Mouse (Mus musculus): ENCODE measurements around the gene Synm. TPM values are rescaled to one million over a fixed set of nuclear protein-coding genes. Genes with fewer than 3 reads are reported as not detected.

Gene Synm
- polyA plus RNA-seq, 1 experiment from 2014 or later: 8.1 TPM

DNA sequence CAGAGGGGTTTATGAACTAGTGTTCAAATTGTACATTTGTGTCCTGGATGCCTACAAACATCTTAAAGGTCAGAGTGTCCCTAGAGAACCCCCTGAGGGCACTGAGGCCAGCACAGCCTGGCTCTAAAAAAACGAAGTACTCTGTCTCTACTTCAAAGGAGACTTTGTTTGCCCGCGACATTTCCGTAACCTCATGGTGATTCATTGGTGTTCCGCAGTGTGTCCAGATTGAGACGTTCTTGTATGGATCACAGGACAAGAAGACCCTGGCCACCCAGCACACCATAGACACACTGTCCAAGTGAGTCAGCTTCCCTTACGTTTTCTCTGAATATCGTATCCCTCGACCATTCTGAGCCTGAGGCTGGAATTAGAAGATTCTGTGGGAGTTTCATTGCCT lies 34.5 kb downstream of the Synm start:
- H3K4me3 ChIP-seq (ENCODE audit: low read depth, low read length): no peak overlapping the region
- 74% methylated on average over 9 of the region's 9 CpGs for WGBS
- no peak overlapping the region for H3K4me2 ChIP-seq (replicated peaks; ENCODE audit: low read depth, low read length)
- no peak overlapping the region for H3K9ac ChIP-seq (replicated peaks; ENCODE audit: low read depth)
- no peak for TF ChIP-seq EP300 (IDR thresholded peaks at IDR 0.05)
- no peak for TF ChIP-seq CTCF (IDR thresholded peaks at IDR 0.05)
- no peaks in the 10 kb centered on the region for H3K27me3 ChIP-seq (replicated peaks; ENCODE audit: insufficient read depth, low read length)
- H3K9me3 ChIP-seq (ENCODE audit: low read length): no peaks in the 10 kb centered on the region
- no peak for DNase-seq (ENCODE audit: low spot score)
- H3K4me1 ChIP-seq (ENCODE audit: insufficient read depth, low read depth, low read length): no peaks in the 10 kb centered on the region
- no peak overlapping the region for H3K27ac ChIP-seq (ENCODE audit: low read length)
- H3K36me3 ChIP-seq (ENCODE audit: insufficient read depth, low read length): no peaks in the 10 kb centered on the region; the same call in 1 of the 2 replicates
- no peak for ATAC-seq

DNA sequence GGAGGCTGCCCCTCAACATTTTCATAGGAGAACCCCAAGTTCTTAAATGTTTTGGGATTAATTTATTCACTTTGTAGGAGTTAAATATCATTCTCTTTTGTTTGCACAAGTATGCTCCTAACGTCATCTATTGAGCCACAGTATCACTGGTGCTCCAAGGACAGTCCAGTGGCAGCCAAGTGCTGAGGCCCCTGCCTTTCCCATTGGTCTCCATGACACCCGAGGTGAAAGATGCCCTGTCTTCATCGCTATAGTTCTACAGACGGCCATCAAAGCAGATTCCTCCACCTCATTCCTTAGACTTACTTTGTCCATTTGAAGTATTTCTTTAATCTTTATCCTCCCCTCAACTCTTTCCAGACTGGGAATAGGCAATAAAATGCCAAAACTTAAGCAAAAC lies 35.0 kb downstream of the Synm start:
- Histone ChIP-seq H3K27me3 (replicated peaks; ENCODE audit: insufficient read depth, low read length) (no peaks in the 10 kb centered on the region), H3K27ac (ENCODE audit: low read length) (no peak overlapping the region), H3K4me2 (replicated peaks; ENCODE audit: low read depth, low read length) (no peak overlapping the region), H3K9me3 (ENCODE audit: low read length) (no peaks in the 10 kb centered on the region), H3K4me3 (ENCODE audit: low read depth, low read length) (no peak overlapping the region), H3K4me1 (ENCODE audit: insufficient read depth, low read depth, low read length) (no peaks in the 10 kb centered on the region), H3K9ac (replicated peaks; ENCODE audit: low read depth) (no peak overlapping the region), H3K36me3 (ENCODE audit: insufficient read depth, low read length) (no peaks in the 10 kb centered on the region; the same call in 1 of the 2 replicates)
- ATAC-seq (no peak), DNase-seq (ENCODE audit: low spot score) (no peak)
- TF ChIP-seq CTCF (IDR thresholded peaks at IDR 0.05): no peak
- 78% methylated on average over 4 of the region's 4 CpGs for WGBS

DNA sequence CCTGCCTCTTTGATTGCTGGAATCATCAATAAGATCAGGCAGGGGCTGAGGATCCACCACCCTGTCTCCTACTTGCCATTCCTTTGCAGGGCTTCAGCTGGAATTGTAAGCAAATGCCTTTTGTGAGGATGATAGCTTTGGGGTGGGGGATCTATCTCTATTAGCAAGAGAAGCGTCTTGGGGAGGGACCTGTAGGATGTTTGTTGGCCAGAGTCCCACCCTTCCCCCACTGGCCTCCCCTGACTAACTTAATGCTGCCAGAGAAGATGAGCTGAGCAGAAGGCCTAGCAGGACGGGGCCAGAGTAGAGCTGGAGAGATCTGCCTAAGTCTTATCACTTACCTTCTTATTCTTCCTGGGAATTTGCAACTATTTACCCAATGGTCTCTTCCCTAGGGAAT lies 37.4 kb downstream of the Synm start:
- Histone ChIP-seq H3K27ac (ENCODE audit: low read length) (no peak overlapping the region), H3K36me3 (ENCODE audit: insufficient read depth, low read length) (no peaks in the 10 kb centered on the region; the same call in 1 of the 2 replicates), H3K9ac (replicated peaks; ENCODE audit: low read depth) (no peak overlapping the region), H3K4me2 (replicated peaks; ENCODE audit: low read depth, low read length) (no peak overlapping the region), H3K9me3 (ENCODE audit: low read length) (no peaks in the 10 kb centered on the region), H3K4me3 (ENCODE audit: low read depth, low read length) (no peak overlapping the region), H3K27me3 (replicated peaks; ENCODE audit: insufficient read depth, low read length) (no peaks in the 10 kb centered on the region), H3K4me1 (ENCODE audit: insufficient read depth, low read depth, low read length) (no peaks in the 10 kb centered on the region)
- TF ChIP-seq EP300 (IDR thresholded peaks at IDR 0.05) (no peak), CTCF (IDR thresholded peaks at IDR 0.05) (no peak)
- ATAC-seq (no peak), DNase-seq (ENCODE audit: low spot score) (no peak)
- WGBS: 47% methylated on average over 2 of the region's 2 CpGs

DNA sequence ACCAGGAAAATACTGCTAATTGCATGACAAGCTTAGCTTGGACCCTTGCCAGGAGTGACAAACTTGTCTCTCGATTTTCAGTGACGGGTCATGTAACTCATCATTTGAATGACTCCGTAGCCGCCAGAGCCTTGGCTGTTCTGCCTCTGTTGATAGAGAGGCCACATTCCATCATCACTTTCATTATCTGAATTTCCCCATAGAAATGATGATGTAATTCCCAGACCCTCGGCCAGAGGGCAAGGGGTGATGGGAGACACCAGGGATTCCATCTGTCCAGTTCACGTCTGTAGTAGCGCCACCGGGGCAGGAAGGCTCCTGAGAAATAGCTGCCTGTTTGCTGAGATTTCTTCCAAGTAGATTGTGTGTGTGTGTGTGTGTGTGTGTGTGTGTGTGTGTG lies 40.7 kb downstream of the Synm start:
- TF ChIP-seq CTCF (IDR thresholded peaks at IDR 0.05) (no peak), EP300 (IDR thresholded peaks at IDR 0.05) (no peak)
- Histone ChIP-seq H3K27ac (ENCODE audit: low read length) (no peak overlapping the region), H3K27me3 (replicated peaks; ENCODE audit: insufficient read depth, low read length) (no peaks in the 10 kb centered on the region), H3K4me3 (ENCODE audit: low read depth, low read length) (no peak overlapping the region), H3K9me3 (ENCODE audit: low read length) (no peaks in the 10 kb centered on the region), H3K4me2 (replicated peaks; ENCODE audit: low read depth, low read length) (no peak overlapping the region), H3K36me3 (ENCODE audit: insufficient read depth, low read length) (no peaks in the 10 kb centered on the region), H3K4me1 (ENCODE audit: insufficient read depth, low read depth, low read length) (peaks cover 10% of the 10 kb centered on the region; the same call in 1 of the 2 replicates), H3K9ac (replicated peaks; ENCODE audit: low read depth) (no peak overlapping the region)
- peak; percentile 80 for DNase-seq (ENCODE audit: low spot score)
- peak; percentile 48 for ATAC-seq
- 43% methylated on average over 8 of the region's 8 CpGs for WGBS

GRCm38 (mm10) chr7:67717520-67717919 lies 42.0 kb downstream of the Synm start:
- WGBS: 77% methylated on average over 3 of the region's 3 CpGs
- Histone ChIP-seq H3K4me3 (ENCODE audit: low read depth, low read length) (no peak overlapping the region), H3K9ac (replicated peaks; ENCODE audit: low read depth) (no peak overlapping the region), H3K4me1 (ENCODE audit: insufficient read depth, low read depth, low read length) (peaks cover 10% of the 10 kb centered on the region; the same call in 1 of the 2 replicates), H3K4me2 (replicated peaks; ENCODE audit: low read depth, low read length) (no peak overlapping the region), H3K27me3 (replicated peaks; ENCODE audit: insufficient read depth, low read length) (no peaks in the 10 kb centered on the region), H3K36me3 (ENCODE audit: insufficient read depth, low read length) (0 out of 2 replicates have a peak, but pooled peaks cover 7% of the 10 kb centered on the region), H3K9me3 (ENCODE audit: low read length) (no peaks in the 10 kb centered on the region), H3K27ac (ENCODE audit: low read length) (no peak overlapping the region)
- TF ChIP-seq CTCF (IDR thresholded peaks at IDR 0.05): no peak
- no peak for TF ChIP-seq EP300 (IDR thresholded peaks at IDR 0.05)
- DNase-seq (ENCODE audit: low spot score) (no peak), ATAC-seq (no peak)

GRCm38 (mm10) chr7:67716925-67717324 lies 42.6 kb downstream of the Synm start:
- Histone ChIP-seq H3K9ac (replicated peaks; ENCODE audit: low read depth) (no peak overlapping the region), H3K4me3 (ENCODE audit: low read depth, low read length) (no peak overlapping the region), H3K9me3 (ENCODE audit: low read length) (no peaks in the 10 kb centered on the region), H3K27ac (ENCODE audit: low read length) (no peak overlapping the region), H3K36me3 (ENCODE audit: insufficient read depth, low read length) (peaks cover 10% of the 10 kb centered on the region; the same call in 1 of the 2 replicates), H3K4me2 (replicated peaks; ENCODE audit: low read depth, low read length) (no peak overlapping the region), H3K27me3 (replicated peaks; ENCODE audit: insufficient read depth, low read length) (no peaks in the 10 kb centered on the region), H3K4me1 (ENCODE audit: insufficient read depth, low read depth, low read length) (peaks cover 10% of the 10 kb centered on the region; the same call in 1 of the 2 replicates)
- ATAC-seq (no peak), DNase-seq (ENCODE audit: low spot score) (no peak)
- TF ChIP-seq EP300 (IDR thresholded peaks at IDR 0.05): no peak
- no peak for TF ChIP-seq CTCF (IDR thresholded peaks at IDR 0.05)
- whole genome bisulfite sequencing: 54% methylated on average over 10 of the region's 10 CpGs
